Mouse (Mus musculus) limb, embryonic 10.5 days (tissue): ENCODE measurements around the gene Orc3. TPM values are rescaled to one million over a fixed set of nuclear protein-coding genes. Genes with fewer than 3 reads are reported as not detected.

ENCODE experiments used
- DNase-seq: peaks from one replicate; pipeline ENCODE4 v3.0.0-alpha.2; 2017; ENCODE audit warnings: low spot score
- H3K27ac ChIP-seq: fragments of 300-500 bp; sonication (generic); 2 replicates; pipeline ENCODE4 v1.5.1; 2016; ENCODE audit warnings: mild to moderate bottlenecking
- H3K27me3 ChIP-seq: fragments of 300-500 bp; sonication (generic); 2 replicates; pipeline ENCODE4 v1.6.1; 2016; ENCODE audit warnings: low read depth, mild to moderate bottlenecking; ENCODE audit not compliant: poor library complexity, severe bottlenecking
- H3K36me3 ChIP-seq: fragments of 300-500 bp; sonication (generic); 2 replicates; pipeline ENCODE4 v1.6.1; 2016; ENCODE audit warnings: mild to moderate bottlenecking, moderate library complexity
- H3K4me1 ChIP-seq: fragments of 300-500 bp; sonication (generic); 2 replicates; pipeline ENCODE4 v1.6.1; 2016
- H3K4me3 ChIP-seq: fragments of 300-500 bp; sonication (generic); 2 replicates; pipeline ENCODE4 v1.5.1; 2016; ENCODE audit warnings: mild to moderate bottlenecking, moderate library complexity
- H3K9me3 ChIP-seq: fragments of 300-500 bp; sonication (generic); replicated peaks from 2 replicates; pipeline ENCODE4 v1.6.1; 2016; ENCODE audit warnings: mild to moderate bottlenecking
- WGBS: fragments of 180-500 bp; shearing (Covaris S2); methylation state at CpG from one replicate; pipeline ENCODE4 v1.1.7; 2016; 5-methylcytosine and 5-hydroxymethylcytosine counted together
- polyA plus RNA-seq: library from polyadenylated mRNA; unstranded; fragments of >200 nt; fragmentation: Nextera tagmentation; extraction: Ambion mirVana; gene quantifications from 2 replicates; pipeline ENCODE4 v1.2.1, GENCODE M21; 2016

The Orc3 gene
- 86.0 and 106 TPM in 2 replicates for polyA plus RNA-seq

GRCm38 (mm10) chr4:34614630-34615094 is at the start of gene Orc3, which contains the start of gene Rars2:
Gene Orc3 (minus strand): TSS chr4:34614944.
Gene Rars2 (plus strand): TSS chr4:34614957.
- DNase-seq, result peak; percentile 93
- H3K9me3 ChIP-seq, result no peaks in the 10 kb centered on the region
- H3K27me3 ChIP-seq, result no peaks in the 10 kb centered on the region
- WGBS, result under 1% methylated on average over 42 of the region's 42 CpGs
- peak within 1 kb of the TSS; percentile 94 for H3K27ac ChIP-seq
- H3K4me3 ChIP-seq, result peak within 1 kb of the TSS; percentile 82
- peaks cover 16% of the 10 kb centered on the region for H3K36me3 ChIP-seq
- H3K4me1 ChIP-seq, result peaks cover 22% of the 10 kb centered on the region

- no peak for DNase-seq
- Histone ChIP-seq H3K27me3 (no peaks in the 10 kb centered on the region), H3K4me1 (no peaks in the 10 kb centered on the region), H3K36me3 (peaks cover 92% of the 10 kb centered on the region), H3K9me3 (no peaks in the 10 kb centered on the region), H3K27ac (no peak overlapping the region), H3K4me3 (no peak overlapping the region)
- 86% methylated on average over 6 of the region's 6 CpGs for WGBS
Measured at GRCm38 (mm10) chr4:34661927-34662326, 47.2 kb upstream of the Orc3 start.

- Histone ChIP-seq H3K36me3 (peaks cover 92% of the 10 kb centered on the region), H3K4me1 (no peaks in the 10 kb centered on the region)
Measured at GRCm38 (mm10) chr4:34661514-34661913, 46.8 kb upstream of the Orc3 start.

GRCm38 (mm10) chr4:34659012-34659411 is 44.3 kb upstream of the Orc3 start:
- H3K27ac ChIP-seq, result no peak overlapping the region
- H3K4me1 ChIP-seq, result no peaks in the 10 kb centered on the region
- no peaks in the 10 kb centered on the region for H3K27me3 ChIP-seq
- no peaks in the 10 kb centered on the region for H3K9me3 ChIP-seq
- 94% methylated on average over 2 of the region's 2 CpGs for WGBS
- no peak overlapping the region for H3K4me3 ChIP-seq
- DNase-seq, result no peak
- H3K36me3 ChIP-seq, result peaks cover 90% of the 10 kb centered on the region

More at GRCm38 (mm10) chr4:34661514-34661913, 46.8 kb upstream of the Orc3 start:
- DNase-seq, result no peak
- Histone ChIP-seq H3K9me3 (no peaks in the 10 kb centered on the region), H3K27me3 (no peaks in the 10 kb centered on the region), H3K27ac (no peak overlapping the region), H3K4me3 (no peak overlapping the region)
- WGBS, result 82% methylated on average over 2 of the region's 2 CpGs

GRCm38 (mm10) chr4:34656101-34656500 is 41.4 kb upstream of the Orc3 start:
- 93% methylated on average over 10 of the region's 10 CpGs for WGBS
- no peak for DNase-seq
- H3K27me3 ChIP-seq, result no peaks in the 10 kb centered on the region
- peaks cover 78% of the 10 kb centered on the region for H3K36me3 ChIP-seq
- H3K27ac ChIP-seq, result no peak overlapping the region
- H3K9me3 ChIP-seq, result no peaks in the 10 kb centered on the region
- no peak overlapping the region for H3K4me3 ChIP-seq
- no peaks in the 10 kb centered on the region for H3K4me1 ChIP-seq

- 95% methylated on average over 7 of the region's 7 CpGs for WGBS
- H3K9me3 ChIP-seq, result no peaks in the 10 kb centered on the region
- H3K36me3 ChIP-seq, result peaks cover 55% of the 10 kb centered on the region
Measured at GRCm38 (mm10) chr4:34653179-34653578, 38.4 kb upstream of the Orc3 start.

GRCm38 (mm10) chr4:34644779-34645178 is 30.0 kb upstream of the Orc3 start:
- no peak for DNase-seq
- H3K9me3 ChIP-seq, result no peaks in the 10 kb centered on the region
- H3K36me3 ChIP-seq, result peaks cover 58% of the 10 kb centered on the region
- no peaks in the 10 kb centered on the region for H3K27me3 ChIP-seq
- H3K4me3 ChIP-seq, result no peak overlapping the region
- no peaks in the 10 kb centered on the region for H3K4me1 ChIP-seq
- H3K27ac ChIP-seq, result no peak overlapping the region

More at GRCm38 (mm10) chr4:34653179-34653578, 38.4 kb upstream of the Orc3 start:
- no peak for DNase-seq
- Histone ChIP-seq H3K4me3 (no peak overlapping the region), H3K27ac (no peak overlapping the region), H3K27me3 (no peaks in the 10 kb centered on the region), H3K4me1 (no peaks in the 10 kb centered on the region)

- H3K27me3 ChIP-seq, result no peaks in the 10 kb centered on the region
- H3K4me3 ChIP-seq, result no peak overlapping the region
- H3K36me3 ChIP-seq, result peaks cover 32% of the 10 kb centered on the region
- no peak for DNase-seq
- no peak overlapping the region for H3K27ac ChIP-seq
- WGBS, result 96% methylated on average over 3 of the region's 3 CpGs
- H3K9me3 ChIP-seq, result no peaks in the 10 kb centered on the region
- no peaks in the 10 kb centered on the region for H3K4me1 ChIP-seq
Measured at GRCm38 (mm10) chr4:34640731-34641130, 26.0 kb upstream of the Orc3 start.

GRCm38 (mm10) chr4:34639745-34640364 is 25.1 kb upstream of the Orc3 start:
- 76% methylated on average over 5 of the region's 5 CpGs for WGBS
- 0 out of 2 replicates have a peak overlapping the region, but pooled peaks have one; percentile 2 for H3K27ac ChIP-seq
- H3K4me3 ChIP-seq, result no peak overlapping the region
- H3K36me3 ChIP-seq, result peaks cover 33% of the 10 kb centered on the region
- no peaks in the 10 kb centered on the region for H3K9me3 ChIP-seq
- H3K27me3 ChIP-seq, result no peaks in the 10 kb centered on the region
- no peaks in the 10 kb centered on the region for H3K4me1 ChIP-seq
- DNase-seq, result no peak

- no peaks in the 10 kb centered on the region for H3K4me1 ChIP-seq
- H3K36me3 ChIP-seq, result peaks cover 38% of the 10 kb centered on the region
- DNase-seq, result no peak
- H3K9me3 ChIP-seq, result no peaks in the 10 kb centered on the region
- no peak overlapping the region for H3K4me3 ChIP-seq
- WGBS, result 92% methylated on average over 4 of the region's 4 CpGs
- H3K27ac ChIP-seq, result no peak overlapping the region
- no peaks in the 10 kb centered on the region for H3K27me3 ChIP-seq
Measured at GRCm38 (mm10) chr4:34637851-34638250, 23.1 kb upstream of the Orc3 start.

- H3K9me3 ChIP-seq, result no peaks in the 10 kb centered on the region
- peaks cover 37% of the 10 kb centered on the region for H3K36me3 ChIP-seq
- H3K27me3 ChIP-seq, result no peaks in the 10 kb centered on the region
- no peak overlapping the region for H3K4me3 ChIP-seq
- no peak for DNase-seq
- no peaks in the 10 kb centered on the region for H3K4me1 ChIP-seq
- 93% methylated on average over 7 of the region's 7 CpGs for WGBS
- no peak overlapping the region for H3K27ac ChIP-seq
Measured at GRCm38 (mm10) chr4:34637386-34637785, 22.6 kb upstream of the Orc3 start.

- no peaks in the 10 kb centered on the region for H3K4me1 ChIP-seq
- H3K9me3 ChIP-seq, result no peaks in the 10 kb centered on the region
- no peak for DNase-seq
- 94% methylated on average over 5 of the region's 5 CpGs for whole genome bisulfite sequencing
- H3K36me3 ChIP-seq, result peaks cover 40% of the 10 kb centered on the region
- H3K4me3 ChIP-seq, result no peak overlapping the region
- H3K27ac ChIP-seq, result no peak overlapping the region
- H3K27me3 ChIP-seq, result no peaks in the 10 kb centered on the region
Measured at GRCm38 (mm10) chr4:34636036-34636435, 21.3 kb upstream of the Orc3 start.

GRCm38 (mm10) chr4:34634129-34634528 is 19.4 kb upstream of the Orc3 start:
- DNase-seq, result no peak
- Histone ChIP-seq H3K9me3 (no peaks in the 10 kb centered on the region), H3K27ac (no peak overlapping the region), H3K27me3 (no peaks in the 10 kb centered on the region), H3K4me3 (no peak overlapping the region), H3K4me1 (no peaks in the 10 kb centered on the region), H3K36me3 (peaks cover 40% of the 10 kb centered on the region)
- WGBS, result 96% methylated on average over 7 of the region's 7 CpGs
